Mouse (Mus musculus): ENCODE data around the gene Gm26620. TPM values are rescaled to one million over a fixed set of nuclear protein-coding genes. Genes with fewer than 3 reads are reported as not detected.
A peak's percentile ranks its signal among the peaks of the same experiment; 100 is the strongest.

Gene Gm26620
- polyA plus RNA-seq, 1 experiment from 2014 or later = 0.62 TPM

DNA sequence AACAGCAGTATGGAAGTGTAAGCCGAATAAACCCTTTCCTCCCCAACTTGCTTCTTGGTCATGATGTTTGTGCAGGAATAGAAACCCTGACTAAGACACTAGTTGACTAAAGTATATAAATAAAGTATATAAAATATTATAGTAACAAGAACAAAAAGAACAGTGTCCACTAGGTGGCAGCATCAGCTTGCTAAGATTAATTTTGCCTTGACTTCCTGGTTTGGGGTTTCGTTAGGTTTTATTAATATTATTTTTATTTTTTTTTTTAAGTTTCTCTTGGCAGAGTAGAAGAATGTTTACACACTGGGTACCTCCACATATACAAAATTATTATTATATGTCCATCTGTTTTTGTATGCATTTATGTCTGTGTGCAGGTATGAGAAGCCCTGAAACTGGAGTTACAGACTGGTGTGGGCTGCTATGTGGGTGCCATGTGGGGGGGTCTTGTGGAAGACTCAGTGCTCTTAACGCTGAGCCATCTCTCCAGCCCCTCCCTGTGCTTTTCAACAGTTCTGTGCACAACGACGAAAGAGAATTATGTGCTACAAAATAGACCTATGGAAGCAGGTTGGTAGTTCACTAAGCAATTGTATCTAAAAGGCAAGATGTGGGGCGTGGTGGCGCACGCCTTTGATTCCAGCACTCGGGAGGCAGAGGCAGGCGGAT, 16.1 kb downstream of the Gm26620 start:
- peak; percentile 72; the same call in 1 of the 2 replicates for ATAC-seq (ENCODE audit: low read depth)
- no peaks in the 10 kb centered on the region for H3K27me3 ChIP-seq (ENCODE audit: control insufficient read depth, insufficient read depth, low read length)
- no peak overlapping the region for H3K4me2 ChIP-seq (ENCODE audit: low read depth, low read length)
- H3K4me1 ChIP-seq (ENCODE audit: control insufficient read depth, insufficient read depth, low read length) = no peaks in the 10 kb centered on the region
- H3K4me3 ChIP-seq (ENCODE audit: low read depth, low read length) = no peak overlapping the region
- no peaks in the 10 kb centered on the region for H3K36me3 ChIP-seq (ENCODE audit: control insufficient read depth, insufficient read depth, low read length)
- no peak overlapping the region for H3K9ac ChIP-seq (replicated peaks; ENCODE audit: low read depth, low read length)
- 38% methylated on average over 10 of the region's 10 CpGs for WGBS
- H3K27ac ChIP-seq (ENCODE audit: low read depth, low read length) = no peak overlapping the region
- no peaks in the 10 kb centered on the region for H3K9me3 ChIP-seq (ENCODE audit: control insufficient read depth, low read length)

DNA sequence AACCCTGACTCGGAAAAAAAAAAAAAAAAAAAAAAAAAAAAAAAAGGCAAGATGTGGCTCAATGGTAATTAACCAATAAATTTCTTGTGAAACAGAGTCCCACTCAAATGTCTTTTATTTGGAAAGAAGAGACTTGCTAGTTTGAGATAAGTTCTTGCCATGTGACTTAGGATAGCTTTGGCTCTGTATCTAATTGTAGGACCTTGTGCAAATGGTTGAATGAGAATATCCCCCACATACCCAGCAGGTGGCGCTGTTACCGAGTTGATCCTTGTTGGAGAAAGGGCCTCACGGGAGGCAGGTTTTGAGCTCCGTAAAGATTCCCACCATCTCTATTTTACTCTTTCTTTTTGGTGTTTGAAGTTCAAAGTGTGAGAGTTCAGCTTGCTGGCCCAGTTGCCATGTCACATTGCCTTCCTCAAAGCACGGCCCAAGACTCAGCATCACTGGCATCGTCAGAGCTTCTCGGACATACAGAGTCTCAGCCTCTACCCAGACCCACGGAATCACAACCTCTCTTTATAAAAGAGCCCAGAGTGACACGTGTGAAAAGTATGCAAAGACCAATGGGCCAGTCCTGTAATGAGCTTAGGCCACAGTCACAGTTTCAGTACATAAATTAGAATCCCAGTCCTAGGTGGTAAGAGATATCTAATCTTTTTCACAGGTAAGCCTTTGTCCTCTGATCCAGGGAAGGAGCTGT, 16.8 kb downstream of the Gm26620 start:
- Histone ChIP-seq H3K4me1 (ENCODE audit: control insufficient read depth, insufficient read depth, low read length) (no peaks in the 10 kb centered on the region), H3K36me3 (ENCODE audit: control insufficient read depth, insufficient read depth, low read length) (no peaks in the 10 kb centered on the region), H3K9ac (replicated peaks; ENCODE audit: low read depth, low read length) (no peak overlapping the region), H3K27ac (ENCODE audit: low read depth, low read length) (no peak overlapping the region), H3K4me3 (ENCODE audit: low read depth, low read length) (no peak overlapping the region), H3K9me3 (ENCODE audit: control insufficient read depth, low read length) (no peaks in the 10 kb centered on the region), H3K4me2 (ENCODE audit: low read depth, low read length) (no peak overlapping the region), H3K27me3 (ENCODE audit: control insufficient read depth, insufficient read depth, low read length) (no peaks in the 10 kb centered on the region)
- ATAC-seq (ENCODE audit: low read depth) = peak; percentile 60; the same call in 1 of the 2 replicates
- 32% methylated on average over 10 of the region's 10 CpGs for WGBS

GRCm38 (mm10) chr1:170903485-170903884, 18.6 kb downstream of the Gm26620 start:
- Histone ChIP-seq H3K27me3 (ENCODE audit: control insufficient read depth, insufficient read depth, low read length) (peaks cover 12% of the 10 kb centered on the region), H3K27ac (ENCODE audit: low read depth, low read length) (no peak overlapping the region), H3K4me1 (ENCODE audit: control insufficient read depth, insufficient read depth, low read length) (no peaks in the 10 kb centered on the region), H3K36me3 (ENCODE audit: control insufficient read depth, insufficient read depth, low read length) (no peaks in the 10 kb centered on the region), H3K9me3 (ENCODE audit: control insufficient read depth, low read length) (no peaks in the 10 kb centered on the region), H3K4me2 (ENCODE audit: low read depth, low read length) (no peak overlapping the region), H3K9ac (replicated peaks; ENCODE audit: low read depth, low read length) (no peak overlapping the region), H3K4me3 (ENCODE audit: low read depth, low read length) (no peak overlapping the region)
- 81% methylated on average over 5 of the region's 5 CpGs for WGBS
- ATAC-seq (ENCODE audit: low read depth) = no peak

DNA sequence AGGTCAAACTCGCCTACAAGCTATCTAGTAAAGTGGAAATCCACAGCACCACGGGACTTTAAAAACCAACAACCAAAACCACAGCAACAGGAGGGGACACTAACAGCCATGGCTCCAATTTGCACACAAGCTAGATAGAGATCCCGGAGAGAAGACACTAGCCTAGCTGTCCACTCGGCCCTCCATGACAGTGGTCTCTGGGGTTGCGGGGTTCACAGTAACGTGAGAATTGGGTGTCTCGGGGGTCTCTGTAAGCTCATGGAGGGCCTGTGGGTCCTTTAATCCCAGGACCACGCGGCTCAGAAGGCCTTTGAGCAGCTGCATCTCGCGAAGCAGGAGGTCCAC, 22.2 kb downstream of the Gm26620 start:
- Histone ChIP-seq H3K9me3 (ENCODE audit: control insufficient read depth, low read length) (no peaks in the 10 kb centered on the region), H3K4me3 (ENCODE audit: low read depth, low read length) (peak overlapping the region; percentile 51), H3K4me2 (ENCODE audit: low read depth, low read length) (peak overlapping the region; percentile 98), H3K27me3 (ENCODE audit: control insufficient read depth, insufficient read depth, low read length) (peaks cover 15% of the 10 kb centered on the region), H3K36me3 (ENCODE audit: control insufficient read depth, insufficient read depth, low read length) (no peaks in the 10 kb centered on the region), H3K9ac (replicated peaks; ENCODE audit: low read depth, low read length) (peak overlapping the region; percentile 60), H3K27ac (ENCODE audit: low read depth, low read length) (no peak overlapping the region), H3K4me1 (ENCODE audit: control insufficient read depth, insufficient read depth, low read length) (no peaks in the 10 kb centered on the region)
- 22% methylated on average over 11 of the region's 11 CpGs for WGBS
- ATAC-seq (ENCODE audit: low read depth) = no peak; the same call in 1 of the 2 replicates

DNA sequence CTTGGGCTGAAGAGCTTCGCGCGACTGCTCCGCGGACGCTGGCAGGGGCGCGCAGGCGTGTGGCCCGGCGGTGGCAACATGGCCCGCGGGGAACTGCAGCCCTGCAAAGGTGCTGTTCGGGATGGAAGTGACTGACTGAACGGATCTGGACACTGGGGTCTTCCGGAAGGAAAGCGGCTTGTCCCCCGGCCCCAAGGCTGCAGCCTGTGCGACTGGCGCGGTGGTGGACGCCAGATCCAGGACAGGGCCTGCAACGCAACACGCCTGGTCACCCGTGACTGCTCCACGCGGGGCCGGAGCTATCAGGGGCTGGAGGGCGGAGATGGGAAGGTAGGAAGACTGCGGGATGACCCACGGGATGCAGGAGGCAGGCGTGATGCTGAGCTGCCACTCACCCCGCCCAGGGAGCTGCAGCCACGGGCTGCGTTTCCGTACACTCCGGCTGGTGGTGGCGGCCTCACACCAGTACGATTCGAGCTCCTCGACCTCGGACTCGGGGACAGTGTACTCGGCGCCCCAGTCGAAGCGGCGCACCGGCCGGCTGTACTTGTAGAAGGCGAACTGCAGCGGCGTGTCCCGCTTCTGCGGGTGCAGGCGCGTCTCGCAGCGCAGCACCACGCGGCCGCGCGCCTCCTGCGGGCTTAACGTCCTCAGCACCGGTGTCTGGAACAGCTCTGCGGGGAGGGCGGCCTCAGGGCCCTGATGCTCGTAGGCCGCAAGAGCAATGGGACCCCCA, 22.8 kb downstream of the Gm26620 start:
- Histone ChIP-seq H3K9ac (replicated peaks; ENCODE audit: low read depth, low read length) (peak overlapping the region; percentile 60), H3K4me1 (ENCODE audit: control insufficient read depth, insufficient read depth, low read length) (no peaks in the 10 kb centered on the region), H3K9me3 (ENCODE audit: control insufficient read depth, low read length) (no peaks in the 10 kb centered on the region), H3K4me3 (ENCODE audit: low read depth, low read length) (peak overlapping the region; percentile 51), H3K27me3 (ENCODE audit: control insufficient read depth, insufficient read depth, low read length) (peaks cover 15% of the 10 kb centered on the region), H3K27ac (ENCODE audit: low read depth, low read length) (no peak overlapping the region), H3K36me3 (ENCODE audit: control insufficient read depth, insufficient read depth, low read length) (no peaks in the 10 kb centered on the region), H3K4me2 (ENCODE audit: low read depth, low read length) (peak overlapping the region; percentile 98)
- ATAC-seq (ENCODE audit: low read depth) = peak; percentile 89
- under 1% methylated on average over 71 of the region's 71 CpGs for WGBS

DNA sequence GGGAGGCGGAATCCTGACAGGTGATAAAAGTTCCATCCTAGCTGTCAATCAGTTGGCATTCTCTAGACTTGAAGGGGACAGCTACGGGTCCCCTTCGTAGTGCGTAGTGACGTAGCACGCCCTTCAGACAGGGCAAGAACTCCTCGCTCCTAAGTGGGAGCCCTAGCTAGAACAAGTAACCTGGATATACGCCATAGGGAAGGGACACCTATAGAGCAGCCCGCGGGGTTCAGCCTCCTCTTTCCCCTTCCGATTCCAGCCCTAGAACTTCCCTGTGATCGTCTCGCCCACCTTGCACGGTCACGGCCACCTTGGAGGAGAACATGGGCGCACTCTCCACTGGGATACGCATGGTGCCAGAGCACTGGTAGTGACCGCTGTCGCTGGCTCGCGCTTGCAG, 23.5 kb downstream of the Gm26620 start:
- Histone ChIP-seq H3K27ac (ENCODE audit: low read depth, low read length) (no peak overlapping the region), H3K36me3 (ENCODE audit: control insufficient read depth, insufficient read depth, low read length) (no peaks in the 10 kb centered on the region), H3K4me3 (ENCODE audit: low read depth, low read length) (peak overlapping the region; percentile 51), H3K27me3 (ENCODE audit: control insufficient read depth, insufficient read depth, low read length) (peaks cover 15% of the 10 kb centered on the region), H3K4me2 (ENCODE audit: low read depth, low read length) (peak overlapping the region; percentile 98), H3K9me3 (ENCODE audit: control insufficient read depth, low read length) (no peaks in the 10 kb centered on the region), H3K9ac (replicated peaks; ENCODE audit: low read depth, low read length) (peak overlapping the region; percentile 60), H3K4me1 (ENCODE audit: control insufficient read depth, insufficient read depth, low read length) (no peaks in the 10 kb centered on the region)
- peak; percentile 79 for ATAC-seq (ENCODE audit: low read depth)
- WGBS = 3% methylated on average over 21 of the region's 21 CpGs

DNA sequence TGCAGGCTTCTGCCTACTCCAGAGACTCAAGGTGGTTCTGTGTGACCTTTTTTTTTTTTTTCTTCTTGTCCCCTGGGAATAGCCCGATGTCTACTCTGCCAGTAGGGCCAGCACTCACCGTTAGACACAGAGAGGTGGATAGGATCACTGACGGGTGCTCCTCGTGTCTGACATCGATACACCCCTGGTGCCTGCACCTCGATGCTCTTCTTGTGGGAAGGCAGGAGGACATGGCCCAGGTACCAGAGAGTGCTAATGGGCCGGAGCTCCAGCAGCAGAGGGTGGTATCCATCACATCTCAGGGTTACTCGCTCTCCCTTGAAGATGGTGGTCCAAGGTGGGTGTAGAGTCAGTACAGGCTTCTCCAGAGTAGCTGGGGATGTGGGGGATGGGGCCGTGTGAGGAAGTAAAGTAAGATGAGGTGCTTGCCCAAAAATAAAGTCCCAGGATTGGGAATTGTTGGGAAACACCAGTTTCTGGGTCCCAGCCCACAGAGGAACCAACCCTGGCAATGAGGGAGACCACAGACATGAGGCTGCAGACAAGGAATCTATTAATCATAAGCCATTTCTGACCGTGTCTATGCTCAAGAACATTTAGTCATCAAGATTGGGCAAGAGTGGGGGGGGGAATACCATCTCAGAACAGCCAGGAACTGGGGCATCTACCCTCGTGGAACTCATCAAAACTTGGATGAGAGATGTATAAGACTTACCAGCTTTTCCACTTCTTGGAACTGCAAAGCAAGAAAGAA, 27.2 kb downstream of the Gm26620 start:
- no peaks in the 10 kb centered on the region for H3K9me3 ChIP-seq (ENCODE audit: control insufficient read depth, low read length)
- no peak overlapping the region for H3K4me2 ChIP-seq (ENCODE audit: low read depth, low read length)
- H3K4me1 ChIP-seq (ENCODE audit: control insufficient read depth, insufficient read depth, low read length) = no peaks in the 10 kb centered on the region
- no peak overlapping the region for H3K9ac ChIP-seq (replicated peaks; ENCODE audit: low read depth, low read length)
- peaks cover 15% of the 10 kb centered on the region for H3K27me3 ChIP-seq (ENCODE audit: control insufficient read depth, insufficient read depth, low read length)
- ATAC-seq (ENCODE audit: low read depth) = no peak
- no peak overlapping the region for H3K27ac ChIP-seq (ENCODE audit: low read depth, low read length)
- no peak overlapping the region for H3K4me3 ChIP-seq (ENCODE audit: low read depth, low read length)
- no peaks in the 10 kb centered on the region for H3K36me3 ChIP-seq (ENCODE audit: control insufficient read depth, insufficient read depth, low read length)
- whole genome bisulfite sequencing = 81% methylated on average over 11 of the region's 11 CpGs

- no peak within 1 kb of the TSS for H3K4me3 ChIP-seq (ENCODE audit: low read depth, low read length)
- peaks cover 7% of the 10 kb centered on the region for H3K27me3 ChIP-seq (ENCODE audit: control insufficient read depth, insufficient read depth, low read length)
- 74% methylated on average over 5 of the region's 5 CpGs for WGBS
- no peak within 1 kb of the TSS for H3K4me2 ChIP-seq (ENCODE audit: low read depth, low read length)
- ATAC-seq (ENCODE audit: low read depth) = no peak
- no peaks in the 10 kb centered on the region for H3K36me3 ChIP-seq (ENCODE audit: control insufficient read depth, insufficient read depth, low read length)
- no peaks in the 10 kb centered on the region for H3K4me1 ChIP-seq (ENCODE audit: control insufficient read depth, insufficient read depth, low read length)
- H3K27ac ChIP-seq (ENCODE audit: low read depth, low read length) = no peak within 1 kb of the TSS
- H3K9ac ChIP-seq (replicated peaks; ENCODE audit: low read depth, low read length) = no peak within 1 kb of the TSS
- H3K9me3 ChIP-seq (ENCODE audit: control insufficient read depth, low read length) = no peaks in the 10 kb centered on the region
These were observed 28.2 kb downstream of the Gm26620 start, which contains the start of gene Fcrlb for GRCm38 (mm10) chr1:170912891-170913615. TSS of gene Fcrlb (minus strand) at chr1:170912941.

Measured in neural tube, embryonic 14.5 days (tissue).